Mouse (Mus musculus) ES-E14 (cell line): ENCODE measurements at regions not wholly inside any gene's neighbourhood (a gene's known extent, or its start where the extent isn't known, plus 50 kb on each side); places are given as distances from the start of the nearest gene placed in this dataset.

Source experiments
- DNase-seq: peaks from one replicate; pipeline ENCODE4 v3.0.0-alpha.2; 2013; ENCODE audit warnings: low read depth, low spot score
- H3K27ac ChIP-seq: 2 replicates; pipeline ENCODE4 v1.5.1; 2012; ENCODE audit warnings: low read depth, mild to moderate bottlenecking, low read length, moderate library complexity, mixed read lengths; ENCODE audit not compliant: poor library complexity, insufficient read depth, severe bottlenecking
- H3K36me3 ChIP-seq: 2 replicates; pipeline ENCODE4 v1.6.1; 2012; ENCODE audit warnings: mild to moderate bottlenecking, low read length, moderate library complexity, mixed read lengths; ENCODE audit not compliant: control insufficient read depth, poor library complexity, insufficient read depth, severe bottlenecking
- H3K4me1 ChIP-seq, 2 experiments: fragments of 150-350 bp in 1 of 2; sonication (generic) in 1 of 2; 2 replicates each; pipeline ENCODE4 v1.6.1; 2012; ENCODE audit warnings: low read length in 2 of 2, mild to moderate bottlenecking in 1 of 2, mixed read lengths in 1 of 2; ENCODE audit not compliant: control insufficient read depth in 2 of 2, insufficient read depth in 2 of 2, poor library complexity in 1 of 2
- H3K4me3 ChIP-seq, 2 experiments: fragments of 150-350 bp in 1 of 2; sonication (generic) in 1 of 2; 2 replicates each; pipeline ENCODE4 v1.5.1; 2012; ENCODE audit warnings: low read length in 2 of 2, low read depth in 1 of 2, mild to moderate bottlenecking in 1 of 2, mixed read lengths in 1 of 2; ENCODE audit not compliant: insufficient read depth in 1 of 2, poor library complexity in 1 of 2, severe bottlenecking in 1 of 2
- H3K9ac ChIP-seq: 2 replicates; pipeline ENCODE4 v1.6.1; 2012; ENCODE audit warnings: low read depth, mild to moderate bottlenecking, low read length, mixed read lengths; ENCODE audit not compliant: poor library complexity, insufficient read depth, severe bottlenecking
- H3K9me3 ChIP-seq: fragments of 150-350 bp; sonication (generic); 2 replicates; pipeline ENCODE4 v1.6.1; 2012; ENCODE audit warnings: low read depth, mild to moderate bottlenecking, low read length; ENCODE audit not compliant: control insufficient read depth, insufficient read depth
- CHD2 ChIP-seq: IDR thresholded peaks from 2 replicates; pipeline ENCODE4 v1.6.1; 2014; ENCODE audit warnings: mild to moderate bottlenecking, low read depth, low read length, inconsistent platforms
- HCFC1 ChIP-seq: IDR thresholded peaks from 2 replicates; pipeline ENCODE4 v1.6.1; 2012; ENCODE audit warnings: low read length, inconsistent platforms, borderline replicate concordance; ENCODE audit not compliant: insufficient read depth
- MAFK ChIP-seq: IDR thresholded peaks from 2 replicates; pipeline ENCODE4 v1.6.1; 2014; ENCODE audit warnings: mild to moderate bottlenecking, low read depth, low read length, inconsistent platforms; ENCODE audit not compliant: insufficient read depth
- ZC3H11A ChIP-seq: IDR thresholded peaks from 2 replicates; pipeline ENCODE4 v1.6.1; 2012; ENCODE audit warnings: low read depth, mild to moderate bottlenecking, inconsistent platforms, low read length, borderline replicate concordance
- ZNF384 ChIP-seq: IDR thresholded peaks from 2 replicates; pipeline ENCODE4 v1.6.1; 2012; ENCODE audit warnings: low read depth, low read length, inconsistent platforms
- in situ Hi-C, 2 experiments: fragments of 600-800 bp; cut with MboI; formaldehyde crosslinking; loops; one replicate each; pipeline ENCODE4 v1.15.1; 2025; ENCODE audit warnings: low sequenced_read_pairs in 2 of 2, inconsistent platforms in 1 of 2; ENCODE audit not compliant: unreplicated experiment in 2 of 2

DNA sequence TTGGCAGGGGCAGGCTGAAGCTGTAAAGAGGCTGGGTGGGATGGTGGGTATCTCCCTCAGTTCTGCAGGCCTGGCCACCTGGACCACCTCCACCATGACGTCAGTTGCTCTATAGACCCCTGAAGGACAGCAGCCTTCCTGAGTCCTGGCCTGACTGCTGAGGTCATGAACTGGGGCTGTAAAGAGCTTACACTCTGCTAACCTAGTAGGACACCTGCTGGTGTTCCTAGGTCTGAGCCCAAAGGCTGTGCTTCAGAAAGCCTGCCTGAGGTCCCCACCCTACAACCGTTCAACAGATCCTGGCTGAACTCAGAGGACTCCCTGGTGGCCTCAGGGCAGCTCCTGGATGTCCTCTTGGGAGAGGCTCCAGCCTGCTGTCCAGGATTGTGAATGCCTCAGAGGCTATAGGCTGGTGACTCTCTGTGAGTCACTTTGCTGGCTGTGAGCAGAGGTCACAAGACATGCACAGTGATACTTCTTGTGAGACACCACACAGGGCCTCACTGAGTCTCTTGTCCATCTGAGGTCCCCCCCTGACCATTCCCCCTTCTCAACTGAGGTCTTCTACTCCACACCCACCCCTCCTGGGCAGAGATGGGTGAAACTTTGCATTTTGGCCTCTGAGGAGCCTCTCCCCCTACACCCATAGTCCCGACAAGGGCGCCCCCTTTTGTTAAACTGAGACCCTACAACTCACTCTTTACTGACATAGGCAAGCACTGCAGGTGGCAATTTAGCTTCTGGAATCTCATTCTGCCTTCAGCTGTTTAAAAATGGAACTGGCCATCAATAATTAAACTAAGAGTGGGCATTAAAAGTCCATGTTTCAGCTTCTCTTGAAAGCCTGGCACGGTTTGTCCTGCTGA, 131.6 kb downstream of the Tpra1 start:
- Histone ChIP-seq H3K9me3 (no peaks in the 10 kb centered on the region), H3K36me3 (no peaks in the 10 kb centered on the region), H3K4me3 (no peak overlapping the region), H3K4me1 (peaks cover 0 to 4% of the 10 kb centered on the region in 2 experiments; a peak in 1 of 4 replicates), H3K27ac (no peak overlapping the region), H3K9ac (no peak overlapping the region)
- no peak for DNase-seq
- TF ChIP-seq ZC3H11A = no peak
- TF ChIP-seq CHD2 = no peak
- in situ Hi-C loops = no loop called here

GRCm38 (mm10) chr6:89034455-89034854, 132.4 kb downstream of the Tpra1 start:
- in situ Hi-C loops = no loop called here
- H3K4me3 ChIP-seq = no peak overlapping the region
- H3K27ac ChIP-seq = no peak overlapping the region
- no peaks in the 10 kb centered on the region for H3K9me3 ChIP-seq
- H3K4me1 ChIP-seq = 0 out of 4 replicates have a peak, but pooled peaks cover 0 to 2% of the 10 kb centered on the region in 2 experiments
- H3K36me3 ChIP-seq = no peaks in the 10 kb centered on the region
- no peak for TF ChIP-seq CHD2
- no peak for TF ChIP-seq HCFC1
- TF ChIP-seq ZNF384 = no peak
- no peak for TF ChIP-seq ZC3H11A
- no peak for TF ChIP-seq MAFK
- H3K9ac ChIP-seq = no peak overlapping the region
- DNase-seq = no peak

- H3K9me3 ChIP-seq = no peaks in the 10 kb centered on the region
- in situ Hi-C loops = no loop called here
- 0 out of 4 replicates have a peak, but pooled peaks cover 0 to 2% of the 10 kb centered on the region in 2 experiments for H3K4me1 ChIP-seq
- H3K4me3 ChIP-seq = no peak overlapping the region
- H3K9ac ChIP-seq = no peak overlapping the region
- no peaks in the 10 kb centered on the region for H3K36me3 ChIP-seq
- H3K27ac ChIP-seq = no peak overlapping the region
- DNase-seq = no peak
- no peak for TF ChIP-seq CHD2
- TF ChIP-seq HCFC1 = no peak
- TF ChIP-seq MAFK = no peak
- TF ChIP-seq ZC3H11A = no peak
- TF ChIP-seq ZNF384 = no peak
These were observed 133.2 kb downstream of the Tpra1 start for GRCm38 (mm10) chr6:89035061-89035835.

DNA sequence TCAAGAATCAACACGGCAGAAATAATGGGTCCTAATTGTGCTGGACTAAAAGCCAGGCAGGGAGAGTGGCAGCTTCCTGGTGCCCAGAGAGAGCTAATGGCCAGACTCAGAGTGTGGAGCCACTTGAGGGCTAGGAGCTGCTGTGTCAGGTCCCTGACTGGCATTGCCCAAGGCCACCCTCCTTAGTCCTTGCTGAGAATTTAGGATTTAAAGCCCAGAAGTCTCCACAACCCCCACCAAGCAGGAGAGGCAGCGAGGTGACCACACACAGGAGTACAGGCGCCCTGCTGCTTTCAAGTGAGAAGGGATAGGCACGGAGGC, 133.7 kb downstream of the Tpra1 start:
- no peak overlapping the region for H3K4me3 ChIP-seq

More for the DNA sequence above, 133.7 kb downstream of the Tpra1 start:
- DNase-seq = no peak
- H3K9ac ChIP-seq = no peak overlapping the region
- in situ Hi-C loops = no loop called here
- 0 out of 4 replicates have a peak, but pooled peaks cover 0 to 2% of the 10 kb centered on the region in 2 experiments for H3K4me1 ChIP-seq
- H3K27ac ChIP-seq = no peak overlapping the region
- H3K9me3 ChIP-seq = no peaks in the 10 kb centered on the region
- no peaks in the 10 kb centered on the region for H3K36me3 ChIP-seq
- TF ChIP-seq ZNF384 (no peak), HCFC1 (no peak), CHD2 (no peak), MAFK (no peak), ZC3H11A (no peak)
